Mouse (Mus musculus) CH12.LX (cell line): ENCODE results near the gene Art3. TPM values are rescaled to one million over a fixed set of nuclear protein-coding genes. Genes with fewer than 3 reads are reported as not detected.

Experiments
- DNase-seq: peaks from one replicate; pipeline ENCODE4 v3.0.0-alpha.2; 2013; ENCODE audit errors: extremely low read depth
- H3K27ac ChIP-seq: 2 replicates; pipeline ENCODE4 v1.5.1; 2012; ENCODE audit warnings: low read depth, mild to moderate bottlenecking, control low read depth, moderate library complexity; ENCODE audit not compliant: insufficient read depth
- H3K27me3 ChIP-seq: replicated peaks from 2 replicates; pipeline ENCODE3; 2012; ENCODE audit warnings: inconsistent platforms
- H3K36me3 ChIP-seq, 2 experiments: replicated peaks in 1 of 2; 2 replicates each; pipeline versions ENCODE3 to v1.6.1; 2012; ENCODE audit warnings: inconsistent platforms in 1 of 2, low read length in 1 of 2, mild to moderate bottlenecking in 1 of 2, mixed read lengths in 1 of 2, moderate library complexity in 1 of 2; ENCODE audit not compliant: control insufficient read depth in 1 of 2, insufficient read depth in 1 of 2
- H3K4me1 ChIP-seq, 2 experiments: 2 replicates each; pipeline ENCODE4 v1.6.1; 2012; ENCODE audit warnings: inconsistent platforms in 1 of 2, moderate library complexity in 1 of 2; ENCODE audit not compliant: insufficient read depth in 2 of 2, control insufficient read depth in 1 of 2
- H3K4me2 ChIP-seq: 2 replicates; pipeline ENCODE4 v1.6.1; 2012; ENCODE audit warnings: low read depth, mild to moderate bottlenecking, control low read depth; ENCODE audit not compliant: poor library complexity, insufficient read depth, severe bottlenecking
- H3K4me3 ChIP-seq, 3 experiments: fragments of 150-350 bp in 1 of 3; sonication (generic) in 1 of 3; replicated peaks in 1 of 3; 2 replicates each; pipeline versions ENCODE3 to v1.5.1; 2011 to 2012; ENCODE audit warnings: low read depth in 2 of 3, low read length in 2 of 3, mild to moderate bottlenecking in 2 of 3, moderate library complexity in 2 of 3, control low read depth in 1 of 3, improper control_type of control experiment in 1 of 3, inconsistent platforms in 1 of 3, mixed read lengths in 1 of 3; ENCODE audit not compliant: poor library complexity in 1 of 3
- H3K79me2 ChIP-seq: replicated peaks from 2 replicates; pipeline ENCODE4 v1.6.1; 2012; ENCODE audit warnings: mild to moderate bottlenecking, moderate library complexity; ENCODE audit not compliant: control insufficient read depth, poor library complexity, insufficient read depth, severe bottlenecking; ENCODE audit errors: extremely low read depth
- H3K9ac ChIP-seq: 2 replicates; pipeline ENCODE4 v1.6.1; 2012; ENCODE audit warnings: low read depth, mild to moderate bottlenecking, control low read depth, moderate library complexity; ENCODE audit not compliant: insufficient read depth
- H3K9me3 ChIP-seq: replicated peaks from 2 replicates; pipeline ENCODE3; 2012; ENCODE audit warnings: low read length, inconsistent platforms, mixed read lengths
- CHD1 ChIP-seq: IDR thresholded peaks from 2 replicates; pipeline ENCODE4 v1.6.1; 2012; ENCODE audit warnings: low read depth, low read length, improper control_type of control experiment, inconsistent platforms
- CTCF ChIP-seq, 2 experiments: IDR thresholded peaks in 1 of 2; conservative IDR thresholded peaks in 1 of 2; 2 replicates each; pipeline ENCODE4 v1.5.1; 2011 to 2012; ENCODE audit warnings: low read depth in 2 of 2, low read length in 2 of 2, improper control_type of control experiment in 1 of 2, inconsistent platforms in 1 of 2, mild to moderate bottlenecking in 1 of 2, moderate library complexity in 1 of 2
- E2F4 ChIP-seq: IDR thresholded peaks from 2 replicates; pipeline ENCODE4 v1.6.1; 2011; ENCODE audit warnings: low read depth, low read length, improper control_type of control experiment; ENCODE audit not compliant: insufficient replicate concordance
- ELF1 ChIP-seq: IDR thresholded peaks from 2 replicates; pipeline ENCODE4 v1.6.1; 2014; ENCODE audit warnings: low read depth, mild to moderate bottlenecking, inconsistent platforms, low read length, improper control_type of control experiment
- ETS1 ChIP-seq: conservative IDR thresholded peaks from 2 replicates; pipeline ENCODE4 v1.6.1; 2012; ENCODE audit warnings: low read depth, mild to moderate bottlenecking, inconsistent platforms, low read length, improper control_type of control experiment, moderate library complexity
- HCFC1 ChIP-seq: IDR thresholded peaks from 2 replicates; pipeline ENCODE4 v1.6.1; 2012; ENCODE audit warnings: low read depth, mild to moderate bottlenecking, inconsistent platforms, low read length, improper control_type of control experiment
- IRF4 ChIP-seq: IDR thresholded peaks from 2 replicates; pipeline ENCODE4 v1.6.1; 2014; ENCODE audit warnings: low read depth, mild to moderate bottlenecking, inconsistent platforms, low read length, improper control_type of control experiment
- JUN ChIP-seq: IDR thresholded peaks from 2 replicates; pipeline ENCODE4 v1.6.1; 2011; ENCODE audit warnings: low read depth, mild to moderate bottlenecking, low read length, improper control_type of control experiment, moderate library complexity; ENCODE audit not compliant: insufficient read depth
- MEF2A ChIP-seq: IDR thresholded peaks from 2 replicates; pipeline ENCODE4 v1.6.1; 2014; ENCODE audit warnings: low read depth, mild to moderate bottlenecking, inconsistent platforms, low read length, improper control_type of control experiment, borderline replicate concordance
- POLR2A ChIP-seq: IDR thresholded peaks from 2 replicates; pipeline ENCODE4 v1.6.1; 2011; ENCODE audit warnings: low read depth, mild to moderate bottlenecking, improper control_type of control experiment, low read length
- POLR2AphosphoS2 ChIP-seq: IDR thresholded peaks from 2 replicates; pipeline ENCODE4 v1.6.1; 2011; ENCODE audit warnings: low read depth, low read length, improper control_type of control experiment
- RAD21 ChIP-seq: IDR thresholded peaks from 2 replicates; pipeline ENCODE4 v1.6.1; 2011; ENCODE audit warnings: low read depth, mild to moderate bottlenecking, low read length, improper control_type of control experiment, moderate library complexity
- RCOR1 ChIP-seq: conservative IDR thresholded peaks from 2 replicates; pipeline ENCODE4 v1.6.1; 2012; ENCODE audit warnings: low read depth, mild to moderate bottlenecking, inconsistent platforms, low read length, improper control_type of control experiment
- SIN3A ChIP-seq: IDR thresholded peaks from 2 replicates; pipeline ENCODE4 v1.6.1; 2012; ENCODE audit warnings: low read length, improper control_type of control experiment, inconsistent platforms
- SMC3 ChIP-seq: IDR thresholded peaks from 2 replicates; pipeline ENCODE4 v1.6.1; 2011; ENCODE audit warnings: low read depth, low read length, improper control_type of control experiment
- TBP ChIP-seq: conservative IDR thresholded peaks from 2 replicates; pipeline ENCODE4 v1.6.1; 2011; ENCODE audit warnings: low read depth, low read length, improper control_type of control experiment
- USF1 ChIP-seq: IDR thresholded peaks from 2 replicates; pipeline ENCODE4 v1.6.1; 2014; ENCODE audit warnings: low read depth, mild to moderate bottlenecking, inconsistent platforms, low read length, improper control_type of control experiment
- dilution Hi-C: fragments of 300-500 bp; cut with MboI; formaldehyde crosslinking; loops from 2 replicates; pipeline ENCODE4 v1.14.3; 2020; ENCODE audit warnings: low sequenced_read_pairs; ENCODE audit not compliant: extremely low pct_unique_long_range_greater_than_20kb, extremely low pct_ligation_motif_present
- in situ Hi-C: fragments of 300-500 bp; cut with MboI; formaldehyde crosslinking; loops from 3 replicates; pipeline ENCODE4 v1.14.3; 2019; ENCODE audit warnings: low sequenced_read_pairs, low pct_ligation_motif_present, low pct_unique_long_range_greater_than_20kb, mixed read lengths
- polyA plus RNA-seq: library from polyadenylated mRNA; unstranded; fragments of >175 nt; gene quantifications from 2 replicates; pipeline ENCODE4 v1.2.1, GENCODE M21; 2012; ENCODE audit warnings: low read depth; ENCODE audit not compliant: insufficient read length
- total RNA-seq, 2 experiments: library from RNA; depleted of rRNA; stranded (reverse); fragments of 300-350 nt in 1 of 2; fragments of >200 nt in 1 of 2; gene quantifications; 2 replicates each; pipeline ENCODE4 v1.2.3; 2012 to 2014

Art3 gene
- total RNA-seq (2012; rRNA removed) (0.25 and 0.34 TPM in 2 replicates), total RNA-seq (2014; rRNA removed) (not detected in 2 replicates), polyA plus RNA-seq (not detected in 2 replicates)

GRCm38 (mm10) chr5:92331635-92332338 lies at the start of gene Art3:
Art3 (plus strand) TSS chr5:92331827.
- no peak within 1 kb of the TSS for H3K27ac ChIP-seq
- in situ Hi-C loops (no loop called here), dilution Hi-C loops (no loop called here)
- no peaks in the 10 kb centered on the region for H3K36me3 ChIP-seq
- 0 out of 4 replicates have a peak, but pooled peaks cover 0 to 2% of the 10 kb centered on the region in 2 experiments for H3K4me1 ChIP-seq
- H3K9me3 ChIP-seq: no peaks in the 10 kb centered on the region
- no peaks in the 10 kb centered on the region for H3K27me3 ChIP-seq
- H3K79me2 ChIP-seq: no peaks in the 10 kb centered on the region
- no peak within 1 kb of the TSS for H3K4me3 ChIP-seq
- H3K9ac ChIP-seq: no peak within 1 kb of the TSS
- DNase-seq: no peak
- H3K4me2 ChIP-seq: peak within 1 kb of the TSS; percentile 46
- TF ChIP-seq RCOR1 (no peak), POLR2AphosphoS2 (no peak), CTCF (conservative IDR thresholded peaks at IDR 0.05 in 1 of 2, IDR thresholded peaks at IDR 0.05 in 1 of 2; ENCODE audit: low read depth in 2 of 2, low read length in 2 of 2) (no peak)

GRCm38 (mm10) chr5:92282571-92282970 lies 49.1 kb upstream of the Art3 start:
- Histone ChIP-seq H3K9ac (no peak overlapping the region), H3K79me2 (no peaks in the 10 kb centered on the region), H3K9me3 (no peaks in the 10 kb centered on the region)
- dilution Hi-C loops: no loop called here
- in situ Hi-C loops: no loop called here
- DNase-seq: no peak
- TF ChIP-seq SMC3: no peak
- no peak for TF ChIP-seq JUN
- TF ChIP-seq E2F4: no peak
- no peak for TF ChIP-seq SIN3A
- no peak for TF ChIP-seq POLR2AphosphoS2
- no peak for TF ChIP-seq RAD21
- no peak for TF ChIP-seq TBP
- no peak for TF ChIP-seq ELF1
- no peak for TF ChIP-seq HCFC1
- no peak for TF ChIP-seq IRF4
- TF ChIP-seq MEF2A: no peak
- TF ChIP-seq ETS1: no peak
- TF ChIP-seq POLR2A: no peak
- no peak for TF ChIP-seq CHD1
- TF ChIP-seq USF1: no peak
- TF ChIP-seq, all 38 proteins: peak for 0
- Histone ChIP-seq H3K4me3 (no peak overlapping the region), H3K27ac (no peak overlapping the region), H3K27me3 (no peaks in the 10 kb centered on the region), H3K4me1 (peaks cover 4 to 23% of the 10 kb centered on the region in 2 experiments; a peak in 3 of 4 replicates), H3K4me2 (no peak overlapping the region), H3K36me3 (peaks cover 23 to 49% of the 10 kb centered on the region in 2 experiments)
